Mouse (Mus musculus) inflammation-experienced regulatory T-cells (primary cell): ENCODE measurements around the gene Vmn1r79. TPM values are rescaled to one million over a fixed set of nuclear protein-coding genes. Genes with fewer than 3 reads are reported as not detected.

ENCODE experiments used
- polyA plus RNA-seq, 2 experiments: library from polyadenylated mRNA; unstranded; fragments of 100-300 nt; shearing (Covaris generic); gene quantifications; one replicate each; pipeline ENCODE4 v1.2.1; 2017

The Vmn1r79 gene
- polyA plus RNA-seq = under 1 TPM in 1 of 2 experiments, not detected in 1; 0.04 TPM

DNA sequence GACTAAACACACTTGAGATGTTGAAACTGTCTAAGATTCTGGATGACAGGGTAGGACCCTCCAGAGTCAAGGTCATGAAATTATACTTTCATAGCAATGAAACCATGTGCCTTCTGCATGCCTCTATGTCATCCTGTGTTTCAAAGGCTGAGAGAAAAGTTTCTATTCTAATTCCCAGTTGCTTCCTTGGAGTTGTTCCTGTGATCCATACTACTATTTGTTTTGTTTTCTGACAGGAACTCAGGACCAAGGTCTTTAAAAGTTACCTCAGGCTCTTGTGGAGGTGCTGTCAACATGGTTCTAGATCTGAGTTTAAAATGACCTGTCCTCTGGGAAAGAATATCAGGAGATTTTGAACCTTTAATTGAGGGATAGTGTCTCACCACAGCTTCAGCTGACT is at the start of gene Vmn1r79:
Gene Vmn1r79 (plus strand): TSS at position 301 of the 400 bp plus-strand sequence.

DNA sequence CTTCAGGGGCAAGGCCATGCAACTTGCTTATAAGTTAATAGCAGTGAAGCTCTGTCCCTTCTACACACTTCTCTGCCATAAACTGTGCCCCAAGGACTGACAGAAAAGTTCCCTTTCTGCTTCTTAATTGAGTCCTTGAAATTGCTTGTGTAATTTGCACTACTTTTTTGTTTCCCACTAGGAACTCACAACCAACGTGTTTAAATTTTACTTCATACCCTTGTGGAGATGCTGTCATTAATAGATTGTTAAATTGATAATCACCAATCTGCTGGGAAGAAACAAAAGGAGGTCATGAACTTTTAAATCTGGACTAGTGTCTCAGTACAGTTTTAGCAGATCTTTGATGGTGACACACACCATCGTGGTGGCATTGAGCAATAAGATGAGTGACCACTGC is 21.1 kb upstream of the Vmn1r79 start, which contains the start of gene Vmn1r78:
Gene Vmn1r78 (plus strand): TSS at position 301 of the 400 bp plus-strand sequence.

GRCm38 (mm10) chr7:12188986-12189385 is 17.9 kb downstream of the Vmn1r79 start, which contains the start of gene Vmn1r80:
Vmn1r80 (plus strand) TSS chr7:12189286.

Other genes with a start within 250 kb of the Vmn1r79 start
- gene Vmn1r76, start 233.1 kb upstream of the Vmn1r79 start, polyA plus RNA-seq = under 1 TPM; 0.06 to 0.49 TPM
- gene Vmn1r77, start 134.5 kb upstream of the Vmn1r79 start, polyA plus RNA-seq = 1 to 10 TPM in 1 of 2 experiments, not detected in 1; 1.2 TPM
- gene Vmn1r78, start 21.0 kb upstream of the Vmn1r79 start, polyA plus RNA-seq = under 1 TPM in 1 of 2 experiments, not detected in 1; 0.13 TPM
- under 1 TPM; 0.14 to 0.38 TPM for gene Vmn1r80, start 18.0 kb downstream of the Vmn1r79 start, polyA plus RNA-seq
- gene Vmn1r81, start 97.0 kb downstream of the Vmn1r79 start, polyA plus RNA-seq = 1 to 10 TPM in 1 of 2 experiments, under 1 TPM in 1; 0.12 to 1.0 TPM
- under 1 TPM in 1 of 2 experiments, not detected in 1; 0.07 TPM for gene Vmn1r82, start 129.2 kb downstream of the Vmn1r79 start, polyA plus RNA-seq
- gene Vmn1r83, start 158.2 kb downstream of the Vmn1r79 start, polyA plus RNA-seq = not detected
- gene Vmn1r84, start 198.0 kb downstream of the Vmn1r79 start, polyA plus RNA-seq = 1 to 10 TPM in 1 of 2 experiments, under 1 TPM in 1; 0.30 to 2.0 TPM